Mouse (Mus musculus) intestine, embryonic 15.5 days (tissue): ENCODE results near the gene Patl1. TPM values are rescaled to one million over a fixed set of nuclear protein-coding genes. Genes with fewer than 3 reads are reported as not detected.
"Not testable (repeated sequence)": the region's sequence is repeated elsewhere in the genome, so short reads cannot be mapped to it uniquely, and the experiment has no call there.

Experiments used
- ATAC-seq: fragments of 200-750 bp; cut with Nextera tagmentation; 2 replicates; pipeline ENCODE4 v1.8.0; 2017; ENCODE audit warnings: moderate TSS enrichment, moderate library complexity
- H3K27ac ChIP-seq: fragments of 300-500 bp; sonication (generic); 2 replicates; pipeline ENCODE4 v1.5.1; 2015; ENCODE audit warnings: mild to moderate bottlenecking, inconsistent platforms
- H3K27me3 ChIP-seq: fragments of 300-500 bp; sonication (generic); replicated peaks from 2 replicates; pipeline ENCODE4 v1.6.1; 2015; ENCODE audit warnings: inconsistent platforms
- H3K36me3 ChIP-seq: fragments of 300-500 bp; sonication (generic); 2 replicates; pipeline ENCODE4 v1.6.1; 2015; ENCODE audit warnings: inconsistent platforms
- H3K4me1 ChIP-seq: fragments of 300-500 bp; sonication (generic); replicated peaks from 2 replicates; pipeline ENCODE4 v1.6.1; 2015; ENCODE audit warnings: inconsistent platforms
- H3K4me2 ChIP-seq: fragments of 300-500 bp; sonication (generic); replicated peaks from 2 replicates; pipeline ENCODE4 v1.6.1; 2015; ENCODE audit warnings: mild to moderate bottlenecking, inconsistent platforms
- H3K4me3 ChIP-seq: fragments of 300-500 bp; sonication (generic); replicated peaks from 2 replicates; pipeline ENCODE4 v1.5.1; 2015; ENCODE audit warnings: inconsistent platforms
- H3K9ac ChIP-seq: fragments of 300-500 bp; sonication (generic); 2 replicates; pipeline ENCODE4 v1.6.1; 2015; ENCODE audit warnings: inconsistent platforms
- H3K9me3 ChIP-seq: fragments of 300-500 bp; sonication (generic); 2 replicates; pipeline ENCODE4 v1.6.1; 2016; ENCODE audit warnings: inconsistent platforms
- WGBS: fragments of 180-500 bp; shearing (Covaris S2); methylation state at CpG from one replicate; pipeline ENCODE4 v1.1.7; 2015; 5-methylcytosine and 5-hydroxymethylcytosine counted together
- polyA plus RNA-seq: library from polyadenylated mRNA; unstranded; fragments of >200 nt; fragmentation: Nextera tagmentation; extraction: Ambion mirVana; gene quantifications from 2 replicates; pipeline ENCODE4 v1.2.1, GENCODE M21; 2015

Gene Patl1
- polyA plus RNA-seq, 1 experiment from 2014 or later = 17.4 TPM

DNA sequence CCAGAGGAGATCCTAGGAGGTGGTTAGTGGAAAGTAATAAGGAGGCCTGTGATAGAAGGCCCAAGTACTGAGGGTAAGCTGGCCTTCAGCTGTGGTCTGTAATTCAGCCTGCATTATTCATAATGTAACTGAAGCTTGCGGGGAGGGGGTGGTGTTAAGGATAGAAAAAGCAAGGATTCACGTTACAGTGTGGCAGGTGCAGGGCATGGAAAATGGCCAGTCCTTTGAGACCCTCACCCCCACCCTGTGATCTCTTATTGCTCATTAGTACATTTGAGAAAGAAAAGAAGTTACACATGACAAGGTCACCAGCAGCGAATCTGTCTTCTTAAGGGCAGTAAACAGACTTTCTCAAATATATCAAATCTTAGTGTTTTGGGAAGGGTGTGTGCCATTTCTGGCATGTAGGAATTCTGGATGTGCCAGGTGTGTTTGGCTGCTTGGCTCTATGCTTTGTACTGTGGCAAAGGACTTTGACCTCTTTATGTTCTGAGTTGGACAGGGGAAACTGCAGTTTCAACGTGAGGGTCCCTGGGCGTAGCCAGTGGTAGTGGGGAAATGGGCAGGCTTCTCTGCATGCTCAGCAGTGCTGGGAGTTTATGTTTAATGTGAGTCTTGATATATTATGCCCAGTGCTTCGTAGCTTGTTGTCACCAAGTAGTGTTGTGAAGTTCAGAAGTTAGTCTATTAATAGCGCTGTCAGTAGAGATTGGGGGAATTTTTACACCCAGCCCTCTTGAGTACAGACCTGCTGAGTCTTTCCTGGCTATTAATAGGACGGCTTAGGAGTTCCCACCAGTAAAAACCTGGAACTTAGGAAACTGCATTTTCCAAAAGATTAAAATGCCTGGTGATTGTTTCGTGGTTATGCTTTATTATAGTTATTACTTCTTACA, 57.2 kb downstream of the Patl1 start:
- Histone ChIP-seq H3K27ac (no peak overlapping the region), H3K9ac (no peak overlapping the region), H3K9me3 (no peaks in the 10 kb centered on the region), H3K4me2 (no peak overlapping the region), H3K27me3 (no peaks in the 10 kb centered on the region), H3K4me3 (no peak overlapping the region), H3K4me1 (peaks cover 9% of the 10 kb centered on the region), H3K36me3 (peaks cover 21% of the 10 kb centered on the region)
- WGBS = 72% methylated on average over 9 of the region's 9 CpGs
- no peak for ATAC-seq

DNA sequence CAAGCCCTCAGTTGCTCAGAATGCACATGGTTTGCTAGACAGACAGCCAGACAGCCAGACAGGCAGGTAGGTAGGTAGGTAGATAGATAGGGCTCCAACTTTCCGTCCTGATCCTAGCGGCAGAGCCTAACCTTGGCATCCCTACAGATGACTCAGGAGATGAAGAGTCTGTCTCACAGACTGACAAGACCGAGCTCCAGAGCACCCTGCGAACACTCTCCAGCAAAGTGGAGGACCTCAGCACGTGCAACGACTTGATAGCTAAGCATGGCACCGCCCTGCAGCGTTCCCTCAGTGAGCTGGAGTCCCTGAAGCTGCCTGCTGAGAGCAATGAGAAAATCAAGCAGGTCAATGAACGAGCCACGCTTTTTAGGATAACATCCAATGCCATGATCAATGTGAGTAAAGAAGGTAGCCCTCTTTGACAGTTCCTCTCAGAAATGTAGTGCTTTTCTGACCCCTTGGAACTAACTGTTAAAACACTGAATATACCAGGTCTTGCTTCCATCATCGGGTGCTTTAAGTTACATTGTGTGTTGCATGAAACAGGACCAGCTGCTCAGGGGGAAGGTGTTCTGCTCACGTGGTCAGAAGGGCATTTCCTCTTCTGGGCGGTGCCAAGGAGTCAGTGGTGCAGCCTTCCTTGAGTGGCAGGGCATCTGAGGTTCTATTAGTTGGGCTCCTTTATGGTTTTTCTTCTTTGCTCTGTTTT, 61.5 kb downstream of the Patl1 start:
- H3K27ac ChIP-seq = no peak overlapping the region
- peaks cover 40% of the 10 kb centered on the region for H3K36me3 ChIP-seq
- 88% methylated on average over 13 of the region's 13 CpGs for WGBS
- no peaks in the 10 kb centered on the region for H3K27me3 ChIP-seq
- no peak for ATAC-seq
- no peak overlapping the region for H3K4me2 ChIP-seq
- no peak overlapping the region for H3K9ac ChIP-seq
- peaks cover 6% of the 10 kb centered on the region; the same call in 1 of the 2 replicates for H3K4me1 ChIP-seq
- no peak overlapping the region for H3K4me3 ChIP-seq
- no peaks in the 10 kb centered on the region for H3K9me3 ChIP-seq

DNA sequence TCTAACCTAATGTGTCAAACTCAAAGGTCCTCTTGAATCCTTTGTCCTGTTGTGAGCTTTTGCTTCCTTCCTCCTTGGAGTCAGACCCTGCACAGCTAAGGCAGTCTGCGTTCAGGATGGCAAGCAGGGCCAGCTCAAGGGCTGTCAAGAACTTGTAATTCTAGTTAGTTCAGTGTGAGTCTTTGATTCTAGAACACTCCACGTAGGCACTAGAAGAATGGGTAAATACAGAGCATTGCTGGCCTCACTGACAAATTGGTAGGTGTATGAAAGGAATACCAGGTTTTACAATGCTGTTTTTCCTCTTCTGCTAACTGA, 62.0 kb downstream of the Patl1 start:
- H3K27me3 ChIP-seq = no peaks in the 10 kb centered on the region
- WGBS = 74% methylated on average over 2 of the region's 2 CpGs
- no peaks in the 10 kb centered on the region for H3K9me3 ChIP-seq
- no peak overlapping the region for H3K27ac ChIP-seq
- H3K4me1 ChIP-seq = peaks cover 1% of the 10 kb centered on the region; the same call in 1 of the 2 replicates
- H3K4me3 ChIP-seq = no peak overlapping the region
- no peak overlapping the region for H3K4me2 ChIP-seq
- H3K36me3 ChIP-seq = peaks cover 45% of the 10 kb centered on the region
- no peak for ATAC-seq
- no peak overlapping the region for H3K9ac ChIP-seq

GRCm38 (mm10) chr19:11975683-11976082, 63.5 kb downstream of the Patl1 start:
- Histone ChIP-seq H3K4me3 (no peak overlapping the region), H3K4me1 (no peaks in the 10 kb centered on the region), H3K4me2 (no peak overlapping the region), H3K9ac (no peak overlapping the region), H3K27me3 (no peaks in the 10 kb centered on the region), H3K36me3 (peaks cover 45% of the 10 kb centered on the region), H3K27ac (no peak overlapping the region), H3K9me3 (no peaks in the 10 kb centered on the region)
- 86% methylated on average over 4 of the region's 4 CpGs for WGBS
- ATAC-seq = no peak

DNA sequence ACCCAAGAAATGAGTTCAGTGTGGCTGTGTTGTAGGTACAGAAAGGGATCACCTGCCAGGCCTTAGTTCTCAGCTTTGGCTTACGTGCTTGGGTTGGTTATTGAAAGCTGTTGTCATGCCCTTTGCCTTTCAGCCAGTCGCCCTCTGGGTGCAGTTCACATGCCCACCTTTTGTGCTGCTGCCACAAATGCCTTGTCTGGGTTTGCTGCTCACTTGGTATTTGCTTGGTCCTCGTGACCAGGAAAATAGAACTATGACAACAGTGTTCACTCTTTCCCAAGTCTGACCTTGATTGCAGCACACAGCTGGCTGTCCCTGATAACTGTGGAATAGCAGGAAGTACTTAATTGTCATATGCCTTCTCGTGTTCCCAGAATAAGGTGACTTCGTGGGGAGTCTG, 65.2 kb downstream of the Patl1 start:
- no peak overlapping the region for H3K4me2 ChIP-seq
- no peak overlapping the region for H3K4me3 ChIP-seq
- no peak overlapping the region for H3K27ac ChIP-seq
- H3K27me3 ChIP-seq = no peaks in the 10 kb centered on the region
- H3K9ac ChIP-seq = no peak overlapping the region
- H3K4me1 ChIP-seq = no peaks in the 10 kb centered on the region
- no peaks in the 10 kb centered on the region for H3K9me3 ChIP-seq
- peaks cover 48% of the 10 kb centered on the region for H3K36me3 ChIP-seq
- ATAC-seq = 0 out of 2 replicates have a peak, but pooled peaks have one; percentile 34
- WGBS = 77% methylated on average over 5 of the region's 5 CpGs

GRCm38 (mm10) chr19:11980471-11980870, 68.3 kb downstream of the Patl1 start:
- Histone ChIP-seq H3K27me3 (no peaks in the 10 kb centered on the region), H3K9me3 (no peaks in the 10 kb centered on the region), H3K36me3 (peaks cover 48% of the 10 kb centered on the region), H3K9ac (no peak overlapping the region), H3K4me2 (no peak overlapping the region), H3K27ac (no peak overlapping the region), H3K4me3 (no peak overlapping the region), H3K4me1 (no peaks in the 10 kb centered on the region)
- 80% methylated on average over 4 of the region's 4 CpGs for WGBS
- no peak for ATAC-seq

GRCm38 (mm10) chr19:11984614-11985013, 72.4 kb downstream of the Patl1 start:
- not testable (repeated sequence) for H3K9me3 ChIP-seq, H3K9ac ChIP-seq, H3K27ac ChIP-seq, H3K27me3 ChIP-seq, ATAC-seq, H3K4me3 ChIP-seq, H3K4me2 ChIP-seq, H3K4me1 ChIP-seq
- peaks cover 40% of the 10 kb centered on the region for H3K36me3 ChIP-seq
- WGBS = 86% methylated on average over 5 of the region's 5 CpGs

GRCm38 (mm10) chr19:11987841-11988240, 75.6 kb downstream of the Patl1 start:
- ATAC-seq = no peak
- peaks cover 39% of the 10 kb centered on the region for H3K36me3 ChIP-seq

DNA sequence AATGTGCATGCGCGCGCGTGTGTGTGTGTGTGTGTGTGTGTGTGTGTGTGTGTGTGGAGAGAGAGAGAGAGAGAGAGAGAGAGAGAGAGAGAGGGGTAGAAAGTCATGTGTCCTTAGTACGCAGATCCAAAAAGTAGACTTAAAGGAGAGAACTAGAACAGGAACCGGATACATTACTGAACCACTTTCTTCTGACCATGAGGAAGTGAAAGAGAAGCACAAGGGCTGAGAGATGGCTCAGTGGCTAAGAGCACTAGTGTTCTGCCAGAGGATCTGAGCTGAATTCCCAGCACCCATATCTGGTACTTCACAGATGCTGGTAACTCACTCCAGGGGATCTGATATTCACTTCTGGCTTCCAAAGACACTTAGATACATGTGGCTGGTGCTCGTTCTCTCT, 77.1 kb downstream of the Patl1 start:
- no peaks in the 10 kb centered on the region for H3K4me1 ChIP-seq
- H3K27ac ChIP-seq = no peak overlapping the region
- H3K9me3 ChIP-seq = no peaks in the 10 kb centered on the region
- H3K27me3 ChIP-seq = no peaks in the 10 kb centered on the region
- H3K4me3 ChIP-seq = no peak overlapping the region
- H3K36me3 ChIP-seq = peaks cover 24% of the 10 kb centered on the region
- no peak overlapping the region for H3K4me2 ChIP-seq
- WGBS = 94% methylated on average over 7 of the region's 7 CpGs
- H3K9ac ChIP-seq = no peak overlapping the region
- ATAC-seq = no peak

More at GRCm38 (mm10) chr19:11987841-11988240, 75.6 kb downstream of the Patl1 start:
- 87% methylated on average over 3 of the region's 3 CpGs for WGBS
- Histone ChIP-seq H3K4me2 (no peak overlapping the region), H3K4me1 (no peaks in the 10 kb centered on the region), H3K9ac (no peak overlapping the region), H3K4me3 (no peak overlapping the region), H3K9me3 (no peaks in the 10 kb centered on the region), H3K27me3 (no peaks in the 10 kb centered on the region), H3K27ac (no peak overlapping the region)

DNA sequence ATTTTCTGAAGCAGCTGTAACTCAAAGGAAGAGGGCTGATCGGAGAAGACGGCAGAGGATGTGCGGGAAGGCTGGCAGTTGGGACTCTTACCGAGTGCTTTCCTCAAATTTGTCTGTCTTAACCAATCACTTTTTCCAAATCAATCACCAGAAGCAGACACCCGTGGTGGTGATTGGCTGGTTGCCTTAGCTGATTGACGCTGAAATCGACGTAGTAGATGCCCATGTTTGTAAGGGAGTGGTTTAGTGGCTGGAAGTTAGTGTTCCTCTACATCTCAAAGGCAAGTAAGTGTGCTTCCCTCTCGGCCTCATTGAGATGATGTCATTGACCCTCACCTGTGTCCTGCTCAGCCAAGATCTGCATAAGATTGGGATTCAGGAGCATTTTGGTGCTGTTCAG, 79.8 kb downstream of the Patl1 start:
- Histone ChIP-seq H3K27ac (no peak overlapping the region), H3K4me3 (no peak overlapping the region), H3K9me3 (no peaks in the 10 kb centered on the region), H3K9ac (no peak overlapping the region), H3K27me3 (no peaks in the 10 kb centered on the region), H3K36me3 (peaks cover 25% of the 10 kb centered on the region), H3K4me1 (no peaks in the 10 kb centered on the region), H3K4me2 (no peak overlapping the region)
- WGBS = 84% methylated on average over 9 of the region's 9 CpGs
- ATAC-seq = no peak

DNA sequence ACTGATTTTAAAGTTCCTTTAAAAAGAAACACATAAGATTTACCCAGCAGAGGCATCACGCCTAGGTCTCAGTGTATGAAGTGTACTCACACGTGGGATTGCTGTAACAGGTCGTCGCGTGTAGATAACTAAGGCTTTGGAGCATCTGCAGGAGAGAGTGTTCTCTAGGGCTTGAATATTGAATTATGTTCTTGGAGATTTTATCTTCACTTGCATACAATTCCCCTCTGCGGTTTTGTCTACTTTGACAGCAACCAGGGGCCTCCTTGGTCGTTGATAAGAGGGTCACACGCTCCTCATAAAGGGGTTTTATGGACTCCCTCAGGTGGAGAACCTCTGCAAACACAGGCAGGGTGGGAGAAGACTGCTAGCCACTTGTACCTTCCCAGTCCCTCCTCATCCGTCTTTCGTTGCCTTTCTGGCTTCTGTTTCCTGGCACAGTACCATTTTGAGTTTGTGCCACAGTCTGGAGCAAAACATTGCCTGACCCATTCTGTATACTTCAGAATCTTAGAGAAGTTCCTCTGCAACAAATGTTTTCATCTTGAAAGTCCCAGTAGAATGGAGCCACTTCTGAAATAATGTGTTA, 80.3 kb downstream of the Patl1 start:
- H3K36me3 ChIP-seq = peaks cover 22% of the 10 kb centered on the region
- ATAC-seq = no peak
- WGBS = 74% methylated on average over 10 of the region's 10 CpGs

More for the DNA sequence above, 80.3 kb downstream of the Patl1 start:
- Histone ChIP-seq H3K4me1 (no peaks in the 10 kb centered on the region), H3K9me3 (no peaks in the 10 kb centered on the region), H3K27me3 (no peaks in the 10 kb centered on the region), H3K27ac (no peak overlapping the region), H3K9ac (no peak overlapping the region), H3K4me3 (no peak overlapping the region), H3K4me2 (no peak overlapping the region)
